Mouse (Mus musculus): ENCODE results near the gene A830005F24Rik. TPM values are rescaled to one million over a fixed set of nuclear protein-coding genes. Genes with fewer than 3 reads are reported as not detected.
A peak's percentile ranks its signal among the peaks of the same experiment; 100 is the strongest.
"Not testable (repeated sequence)": the region's sequence is repeated elsewhere in the genome, so short reads cannot be mapped to it uniquely, and the experiment has no call there.

The A830005F24Rik gene
- polyA plus RNA-seq, 1 experiment from 2014 or later, result 0.64 TPM

DNA sequence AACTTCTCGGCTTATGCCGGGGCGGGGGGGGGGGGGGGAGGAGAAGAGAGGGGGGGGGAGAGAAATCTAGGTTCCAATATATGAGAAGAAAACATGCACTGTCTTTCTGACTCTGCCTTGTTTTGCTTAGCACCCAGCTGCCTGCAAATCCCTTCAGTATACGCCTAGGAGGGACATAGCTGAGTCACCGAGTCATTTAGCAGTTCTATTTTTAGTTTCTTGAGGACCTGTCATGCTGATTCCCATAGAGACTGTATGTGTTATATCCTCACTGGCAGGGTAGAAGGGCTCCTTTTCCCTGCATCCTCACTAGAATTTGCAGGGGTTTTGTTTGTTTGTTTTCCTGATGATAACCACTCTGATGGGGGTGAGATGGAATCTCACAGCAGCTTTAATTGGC lies 20.2 kb upstream of the A830005F24Rik start:
- peaks cover 21% of the 10 kb centered on the region for H3K36me3 ChIP-seq (ENCODE audit: insufficient read depth, low read length)
- WGBS, result 78% methylated on average over 4 of the region's 5 CpGs

GRCm38 (mm10) chr13:48497693-48498221 lies 15.6 kb upstream of the A830005F24Rik start:
- no peak overlapping the region for H3K4me2 ChIP-seq (ENCODE audit: low read length)

More for the DNA sequence above, 20.2 kb upstream of the A830005F24Rik start:
- no peaks in the 10 kb centered on the region; the same call in 1 of the 2 replicates for H3K9me3 ChIP-seq (replicated peaks; ENCODE audit: low read length)
- ATAC-seq (replicated peaks; ENCODE audit: low FRiP score, low read depth), result no peak
- H3K4me3 ChIP-seq (replicated peaks; ENCODE audit: low read depth, low read length), result no peak overlapping the region
- H3K4me1 ChIP-seq (replicated peaks; ENCODE audit: insufficient read depth, low read length), result no peaks in the 10 kb centered on the region
- TF ChIP-seq CTCF (IDR thresholded peaks at IDR 0.05; ENCODE audit: low read depth), result no peak
- H3K9ac ChIP-seq (ENCODE audit: low read depth, low read length), result no peak overlapping the region
- no peak for DNase-seq (ENCODE audit: low spot score)
- no peak overlapping the region for H3K27ac ChIP-seq
- H3K4me2 ChIP-seq (ENCODE audit: low read length), result no peak overlapping the region
- H3K27me3 ChIP-seq (ENCODE audit: insufficient read depth, low read length), result no peaks in the 10 kb centered on the region

DNA sequence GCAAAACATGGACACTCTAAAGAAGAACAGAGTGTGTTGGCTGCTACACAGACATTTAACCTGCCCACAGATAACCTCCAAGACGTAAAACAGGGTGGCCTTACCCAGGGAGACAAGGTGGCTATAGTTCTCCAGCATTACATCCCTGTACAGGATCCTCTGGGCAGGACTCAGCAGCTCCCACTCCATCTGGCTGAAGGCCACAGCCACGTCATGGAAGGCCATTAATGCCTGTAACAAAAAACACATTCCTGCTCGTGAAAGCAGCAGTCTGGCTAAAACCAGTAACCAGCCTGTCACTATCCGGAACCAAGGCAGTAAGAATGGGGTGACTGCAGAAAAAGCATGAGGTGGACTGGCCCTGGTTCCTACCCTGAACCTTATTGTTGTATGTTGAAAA lies 14.7 kb upstream of the A830005F24Rik start:
- Histone ChIP-seq H3K4me3 (replicated peaks; ENCODE audit: low read depth, low read length) (no peak overlapping the region), H3K27ac (no peak overlapping the region), H3K27me3 (ENCODE audit: insufficient read depth, low read length) (no peaks in the 10 kb centered on the region), H3K9ac (ENCODE audit: low read depth, low read length) (no peak overlapping the region), H3K36me3 (ENCODE audit: insufficient read depth, low read length) (0 out of 2 replicates have a peak, but pooled peaks cover 8% of the 10 kb centered on the region), H3K4me2 (ENCODE audit: low read length) (no peak overlapping the region), H3K4me1 (replicated peaks; ENCODE audit: insufficient read depth, low read length) (no peaks in the 10 kb centered on the region), H3K9me3 (replicated peaks; ENCODE audit: low read length) (no peaks in the 10 kb centered on the region; the same call in 1 of the 2 replicates)
- DNase-seq (ENCODE audit: low spot score) (peak; percentile 59), ATAC-seq (replicated peaks; ENCODE audit: low FRiP score, low read depth) (no peak; the same call in 1 of the 2 replicates)
- TF ChIP-seq CTCF (IDR thresholded peaks at IDR 0.05; ENCODE audit: low read depth), result no peak
- 55% methylated on average over 4 of the region's 4 CpGs for WGBS

More at GRCm38 (mm10) chr13:48497693-48498221, 15.6 kb upstream of the A830005F24Rik start:
- Histone ChIP-seq H3K27me3 (ENCODE audit: insufficient read depth, low read length) (no peaks in the 10 kb centered on the region), H3K9me3 (replicated peaks; ENCODE audit: low read length) (no peaks in the 10 kb centered on the region; the same call in 1 of the 2 replicates), H3K36me3 (ENCODE audit: insufficient read depth, low read length) (no peaks in the 10 kb centered on the region), H3K9ac (ENCODE audit: low read depth, low read length) (no peak overlapping the region), H3K4me1 (replicated peaks; ENCODE audit: insufficient read depth, low read length) (no peaks in the 10 kb centered on the region), H3K27ac (no peak overlapping the region), H3K4me3 (replicated peaks; ENCODE audit: low read depth, low read length) (no peak overlapping the region)
- TF ChIP-seq CTCF (IDR thresholded peaks at IDR 0.05; ENCODE audit: low read depth), result peak; percentile 80
- ATAC-seq (replicated peaks; ENCODE audit: low FRiP score, low read depth), result peak; percentile 84
- WGBS, result 24% methylated on average over 15 of the region's 15 CpGs
- peak; percentile 70 for DNase-seq (ENCODE audit: low spot score)

DNA sequence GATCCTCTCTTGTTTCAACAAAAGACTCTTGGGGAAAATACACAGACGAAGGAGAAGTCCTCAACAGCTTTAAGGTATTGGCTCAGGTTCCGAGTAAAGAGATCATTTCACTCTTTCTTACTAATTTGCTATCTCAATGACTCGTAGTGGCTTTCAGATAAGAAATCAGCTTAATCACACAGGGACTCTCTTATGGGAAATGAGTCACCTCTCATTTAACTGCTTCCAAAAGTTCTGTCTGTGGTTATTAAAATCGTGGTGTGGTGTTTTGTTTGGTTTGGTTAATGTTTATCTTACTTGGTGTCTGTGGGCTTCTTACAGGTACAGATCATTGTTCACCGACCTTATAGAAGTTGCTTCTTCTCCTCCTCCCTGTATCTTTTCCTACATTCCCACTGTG lies 10.9 kb upstream of the A830005F24Rik start:
- DNase-seq (ENCODE audit: low spot score), result no peak

DNA sequence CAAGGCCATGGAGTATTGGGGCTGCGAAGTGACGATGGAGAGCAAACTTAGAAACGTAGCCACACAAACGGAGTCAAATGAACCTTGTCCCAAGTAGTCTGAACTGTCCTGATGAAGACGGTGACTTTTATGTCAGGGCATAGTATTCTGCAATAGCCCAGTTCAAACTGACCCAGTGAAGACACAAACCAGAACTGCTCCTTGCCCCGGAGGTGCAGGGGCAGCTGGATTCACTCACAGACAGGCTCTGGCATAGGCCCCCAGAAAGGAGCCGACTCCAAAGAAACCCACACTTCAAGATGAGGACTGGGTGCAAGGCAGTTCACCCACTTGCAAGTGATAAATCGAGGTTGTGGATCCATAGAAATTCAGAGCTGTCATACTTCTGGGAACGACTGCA lies 4.7 kb upstream of the A830005F24Rik start:
- H3K4me2 ChIP-seq (ENCODE audit: low read length), result no peak overlapping the region

More for the DNA sequence above, 10.9 kb upstream of the A830005F24Rik start:
- no peak for ATAC-seq (replicated peaks; ENCODE audit: low FRiP score, low read depth)
- Histone ChIP-seq H3K4me1 (replicated peaks; ENCODE audit: insufficient read depth, low read length) (no peaks in the 10 kb centered on the region), H3K9ac (ENCODE audit: low read depth, low read length) (no peak overlapping the region), H3K9me3 (replicated peaks; ENCODE audit: low read length) (no peaks in the 10 kb centered on the region), H3K4me3 (replicated peaks; ENCODE audit: low read depth, low read length) (no peak overlapping the region), H3K27me3 (ENCODE audit: insufficient read depth, low read length) (no peaks in the 10 kb centered on the region), H3K27ac (no peak overlapping the region), H3K36me3 (ENCODE audit: insufficient read depth, low read length) (peaks cover 12% of the 10 kb centered on the region), H3K4me2 (ENCODE audit: low read length) (no peak overlapping the region)
- no peak for TF ChIP-seq CTCF (IDR thresholded peaks at IDR 0.05; ENCODE audit: low read depth)
- WGBS, result 80% methylated on average over 5 of the region's 5 CpGs

DNA sequence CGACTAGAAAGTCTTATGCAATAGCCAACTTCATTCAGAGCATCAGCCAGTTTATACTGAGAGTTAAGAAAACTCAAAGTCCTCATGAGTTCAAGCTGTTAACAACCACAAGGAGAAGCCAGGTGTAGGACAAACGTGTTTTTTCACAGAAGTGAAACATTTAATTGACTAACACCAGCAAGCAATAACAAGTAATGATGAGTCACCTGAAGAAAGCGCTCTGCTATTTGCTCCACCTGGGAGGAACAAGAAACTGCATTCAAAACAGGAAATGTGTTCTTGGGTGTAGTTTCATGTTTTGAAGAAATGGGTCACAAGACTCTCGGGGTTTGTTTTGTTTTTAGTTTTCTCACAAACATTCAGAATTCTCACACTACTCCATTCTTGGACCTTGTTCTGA lies 2.5 kb downstream of the A830005F24Rik start:
- WGBS, result 86% methylated on average over 4 of the region's 4 CpGs
- H3K4me3 ChIP-seq (replicated peaks; ENCODE audit: low read depth, low read length), result no peak overlapping the region
- H3K4me2 ChIP-seq (ENCODE audit: low read length), result no peak overlapping the region
- no peak overlapping the region for H3K27ac ChIP-seq
- H3K9me3 ChIP-seq (replicated peaks; ENCODE audit: low read length), result no peaks in the 10 kb centered on the region
- H3K9ac ChIP-seq (ENCODE audit: low read depth, low read length), result no peak overlapping the region
- 0 out of 2 replicates have a peak, but pooled peaks cover 4% of the 10 kb centered on the region for H3K4me1 ChIP-seq (replicated peaks; ENCODE audit: insufficient read depth, low read length)
- ATAC-seq (replicated peaks; ENCODE audit: low FRiP score, low read depth) (no peak), DNase-seq (ENCODE audit: low spot score) (no peak)
- TF ChIP-seq CTCF (IDR thresholded peaks at IDR 0.05; ENCODE audit: low read depth), result no peak
- no peaks in the 10 kb centered on the region for H3K27me3 ChIP-seq (ENCODE audit: insufficient read depth, low read length)
- H3K36me3 ChIP-seq (ENCODE audit: insufficient read depth, low read length), result no peaks in the 10 kb centered on the region

More for the DNA sequence above, 4.7 kb upstream of the A830005F24Rik start:
- WGBS, result 84% methylated on average over 9 of the region's 9 CpGs
- Histone ChIP-seq H3K9me3 (replicated peaks; ENCODE audit: low read length) (no peaks in the 10 kb centered on the region), H3K27me3 (ENCODE audit: insufficient read depth, low read length) (no peaks in the 10 kb centered on the region), H3K4me1 (replicated peaks; ENCODE audit: insufficient read depth, low read length) (0 out of 2 replicates have a peak, but pooled peaks cover 4% of the 10 kb centered on the region), H3K9ac (ENCODE audit: low read depth, low read length) (no peak overlapping the region), H3K36me3 (ENCODE audit: insufficient read depth, low read length) (peaks cover 4% of the 10 kb centered on the region), H3K4me3 (replicated peaks; ENCODE audit: low read depth, low read length) (no peak overlapping the region), H3K27ac (no peak overlapping the region)
- ATAC-seq (replicated peaks; ENCODE audit: low FRiP score, low read depth), result no peak
- no peak for DNase-seq (ENCODE audit: low spot score)
- TF ChIP-seq CTCF (IDR thresholded peaks at IDR 0.05; ENCODE audit: low read depth), result no peak

DNA sequence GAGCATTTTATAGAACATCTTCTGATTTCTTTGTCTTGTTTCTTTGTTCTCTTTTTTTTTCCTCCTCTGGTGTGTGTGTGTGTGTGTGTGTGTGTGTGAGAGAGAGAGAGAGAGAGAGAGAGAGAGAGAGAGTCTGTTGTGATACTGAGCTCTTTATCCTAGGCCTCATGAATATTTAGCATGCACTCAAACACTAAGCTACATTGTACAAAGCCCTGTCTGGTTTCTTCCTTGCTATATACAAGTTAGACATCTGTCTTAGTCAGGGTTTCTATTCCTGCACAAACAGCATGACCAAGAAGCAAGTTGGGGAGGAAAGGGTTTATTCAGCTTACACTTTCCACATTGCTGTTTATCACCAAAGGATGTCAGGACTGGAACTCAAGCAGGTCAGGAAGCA lies 5.8 kb downstream of the A830005F24Rik start:
- not testable (repeated sequence) for H3K9me3 ChIP-seq (replicated peaks; ENCODE audit: low read length); H3K27ac ChIP-seq; H3K4me3 ChIP-seq (replicated peaks; ENCODE audit: low read depth, low read length); DNase-seq (ENCODE audit: low spot score); H3K4me2 ChIP-seq (ENCODE audit: low read length); H3K36me3 ChIP-seq (ENCODE audit: insufficient read depth, low read length); H3K4me1 ChIP-seq (replicated peaks; ENCODE audit: insufficient read depth, low read length); H3K9ac ChIP-seq (ENCODE audit: low read depth, low read length); H3K27me3 ChIP-seq (ENCODE audit: insufficient read depth, low read length); ATAC-seq (replicated peaks; ENCODE audit: low FRiP score, low read depth)

All from kidney, postnatal 0 days (tissue).